Mouse (Mus musculus) embryo, embryonic 11.5 days (tissue): ENCODE measurements around the gene Slc7a5.

Experiments used
- DNase-seq: peaks from one replicate; pipeline ENCODE4 v3.0.0-alpha.2; 2012; ENCODE audit warnings: low read depth, low spot score

Slc7a5 gene

GRCm38 (mm10) chr8:121908378-121909147, 1.1 kb upstream of the Slc7a5 start:
- DNase-seq, result no peak

DNA sequence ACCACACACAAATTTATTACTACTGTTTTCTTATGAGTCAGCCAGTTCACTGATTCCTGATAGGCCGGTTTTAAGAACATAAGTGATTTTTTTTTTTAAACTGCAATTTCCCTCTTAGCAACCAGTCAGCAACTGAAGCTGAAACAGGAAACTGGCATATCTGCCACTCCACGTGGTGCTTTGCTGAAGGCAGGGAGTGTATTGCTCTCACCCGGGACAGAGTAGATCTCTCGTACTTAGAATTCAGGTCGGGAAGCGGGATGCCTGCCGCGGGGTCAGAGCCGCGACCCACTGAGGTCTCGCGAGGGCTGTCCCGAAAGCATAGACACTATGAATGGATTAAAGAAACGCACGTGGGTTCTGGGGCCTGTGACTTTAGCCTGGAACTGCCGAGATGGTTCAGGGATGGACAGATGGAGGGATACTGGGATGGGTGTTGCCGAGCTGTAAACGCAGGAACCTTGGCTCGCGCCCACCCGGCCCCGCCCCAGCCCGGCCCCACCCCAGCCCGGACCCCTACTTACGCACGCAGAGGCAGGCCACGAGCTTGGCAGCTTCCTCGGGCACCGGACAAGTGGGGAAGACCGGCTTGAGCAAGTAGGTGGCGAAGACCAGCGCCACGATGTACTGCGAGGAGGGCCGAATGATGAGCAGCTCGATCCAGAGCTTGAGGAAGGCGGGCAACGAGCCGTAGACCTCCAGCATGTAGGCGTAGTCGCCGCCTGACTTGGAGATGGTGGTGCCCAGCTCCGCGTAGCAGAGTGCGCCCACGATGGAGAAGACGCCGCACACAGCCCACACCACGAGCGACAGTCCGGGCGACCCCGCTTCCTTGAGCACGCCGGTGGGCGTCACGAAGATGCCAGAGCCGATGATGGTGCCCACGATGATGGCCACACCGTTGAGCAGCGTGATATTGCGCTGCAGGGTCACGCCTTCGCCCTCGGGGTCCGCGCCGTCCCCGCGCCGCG, 667 bp downstream of the Slc7a5 start:
- DNase-seq, result no peak

- no peak for DNase-seq
Measured at GRCm38 (mm10) chr8:121905864-121906263, 1.6 kb downstream of the Slc7a5 start.

DNA sequence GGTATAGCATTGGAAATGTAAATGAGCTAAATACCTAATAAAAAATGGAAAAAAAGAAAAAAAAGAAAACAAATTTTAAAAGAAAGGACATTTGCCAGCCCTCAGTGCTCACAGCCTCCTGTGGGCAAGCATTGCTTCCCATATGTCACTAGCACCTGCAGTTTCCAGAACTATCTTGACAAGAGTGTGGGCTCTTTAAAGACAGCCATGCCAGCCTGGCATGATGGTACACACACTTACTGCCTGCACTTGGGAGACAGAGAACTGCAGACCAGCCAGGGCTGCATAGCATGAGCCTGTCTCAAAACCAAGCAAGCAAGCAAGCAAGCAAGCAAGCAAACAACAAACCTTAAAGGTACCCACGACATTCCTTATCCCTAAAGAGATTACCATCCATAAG, 2.1 kb downstream of the Slc7a5 start:
- DNase-seq, result no peak

DNA sequence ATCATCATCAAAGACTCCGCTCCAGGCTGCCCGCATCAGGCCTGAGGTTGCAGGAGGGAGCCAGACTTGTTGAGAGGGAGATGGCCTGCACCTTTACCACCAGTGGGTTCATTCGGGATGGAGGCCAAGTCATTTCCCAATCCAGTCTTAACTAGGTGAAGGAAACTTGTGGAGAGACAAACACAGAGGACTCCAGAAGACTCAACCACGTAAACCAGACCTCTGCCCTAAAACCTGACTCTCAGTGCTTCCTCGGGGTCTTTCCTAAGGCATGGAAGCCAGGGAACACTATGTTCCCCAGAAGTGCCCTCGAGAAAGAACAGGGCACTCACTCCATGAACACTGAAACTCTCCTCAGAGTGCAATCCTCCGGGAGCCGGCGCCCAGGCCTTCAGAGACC, 2.5 kb downstream of the Slc7a5 start:
- DNase-seq, result no peak

DNA sequence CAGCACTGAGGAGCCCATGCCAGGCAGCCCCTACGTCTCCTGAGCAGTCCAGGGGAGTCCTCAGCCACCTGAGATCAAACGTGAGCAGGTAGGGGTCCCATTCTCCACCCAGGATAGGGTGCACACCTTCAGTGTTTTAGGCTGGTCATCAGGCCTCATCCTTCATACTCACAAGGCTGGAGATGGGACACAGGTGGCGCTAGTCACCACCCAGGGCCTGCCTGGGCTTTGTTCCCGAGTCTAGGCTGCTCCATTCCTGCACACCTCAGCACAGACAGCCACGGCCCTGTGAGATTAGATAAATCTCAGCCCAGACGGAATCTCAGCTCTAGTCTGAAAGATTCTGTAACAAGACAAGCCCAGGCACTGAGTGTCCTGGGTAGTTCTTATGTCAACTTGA, 3.5 kb downstream of the Slc7a5 start:
- no peak for DNase-seq

DNA sequence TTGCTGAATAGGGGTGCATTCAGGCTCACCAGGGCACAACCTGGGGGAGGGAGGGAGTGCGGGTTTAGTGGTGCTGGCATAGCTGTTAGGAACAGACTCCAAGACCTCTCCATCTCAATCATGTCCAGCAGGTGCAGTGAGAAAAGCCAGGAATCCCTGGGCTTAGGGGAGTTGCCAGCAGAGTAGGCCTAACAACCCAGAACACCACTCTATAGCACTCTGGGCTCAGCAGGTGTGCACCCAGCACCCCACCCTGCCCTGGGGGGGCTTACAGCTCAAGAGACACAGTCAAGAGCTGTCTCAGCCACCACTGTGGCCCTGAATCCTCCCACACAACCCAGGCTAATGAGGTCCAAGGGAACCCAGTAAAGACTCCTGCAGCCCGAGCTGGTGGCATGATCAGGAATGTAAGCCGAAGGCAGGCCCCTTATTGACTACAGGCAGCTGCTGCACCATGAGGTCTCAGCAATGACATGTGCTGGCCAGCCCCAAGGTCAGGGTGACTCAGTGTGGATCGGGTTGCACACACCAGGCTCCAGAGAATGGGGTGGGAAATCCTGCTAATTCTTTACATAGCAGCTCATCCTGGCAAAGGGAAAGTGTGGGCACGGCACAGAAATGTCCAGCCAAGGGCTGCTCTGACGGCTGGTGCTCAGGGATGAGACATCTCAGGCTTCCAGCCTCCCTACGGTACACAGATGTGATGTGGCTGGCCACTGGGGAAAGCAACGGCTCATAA, 5.8 kb downstream of the Slc7a5 start:
- no peak for DNase-seq

DNA sequence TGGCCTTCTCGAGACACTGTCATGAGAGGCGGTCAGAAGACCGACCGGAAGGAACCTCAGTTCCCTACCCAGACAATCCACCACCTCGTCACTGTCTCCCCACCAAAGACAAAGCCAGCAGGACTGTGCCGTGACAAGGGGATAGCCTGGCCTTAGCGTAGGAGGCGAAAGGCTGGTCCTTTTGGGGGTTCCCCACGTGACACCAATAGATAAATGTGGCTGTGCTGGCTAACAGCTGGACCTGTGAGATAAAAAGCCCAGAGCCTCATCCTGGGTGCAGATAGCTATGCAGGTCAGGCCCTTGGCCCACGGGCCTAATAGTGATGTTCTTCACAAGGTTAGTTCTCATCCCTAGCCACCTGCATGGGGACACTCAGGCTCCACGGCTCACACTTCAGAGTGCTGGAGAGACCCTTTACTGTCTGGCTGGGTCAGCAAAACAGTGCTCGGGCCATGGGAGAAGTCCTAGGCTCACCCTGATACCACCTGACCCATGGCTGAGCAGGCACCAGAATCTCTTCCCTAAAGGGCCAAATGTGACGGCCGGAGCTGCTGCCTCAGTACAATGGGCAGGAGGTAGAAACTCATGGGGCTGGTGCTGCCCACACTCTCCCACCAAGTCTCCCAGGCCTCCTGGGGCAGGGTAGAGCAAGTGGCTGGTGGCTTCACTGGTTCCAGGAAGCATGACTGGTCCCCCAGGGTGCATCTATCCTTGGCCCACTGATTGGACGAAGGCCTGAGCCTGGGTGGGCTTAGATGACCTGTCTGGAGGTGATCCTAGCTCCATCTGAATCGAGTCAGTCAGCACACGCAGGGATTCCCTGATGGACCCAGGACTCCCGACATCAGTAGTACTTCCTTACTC, 8.1 kb downstream of the Slc7a5 start:
- no peak for DNase-seq

DNA sequence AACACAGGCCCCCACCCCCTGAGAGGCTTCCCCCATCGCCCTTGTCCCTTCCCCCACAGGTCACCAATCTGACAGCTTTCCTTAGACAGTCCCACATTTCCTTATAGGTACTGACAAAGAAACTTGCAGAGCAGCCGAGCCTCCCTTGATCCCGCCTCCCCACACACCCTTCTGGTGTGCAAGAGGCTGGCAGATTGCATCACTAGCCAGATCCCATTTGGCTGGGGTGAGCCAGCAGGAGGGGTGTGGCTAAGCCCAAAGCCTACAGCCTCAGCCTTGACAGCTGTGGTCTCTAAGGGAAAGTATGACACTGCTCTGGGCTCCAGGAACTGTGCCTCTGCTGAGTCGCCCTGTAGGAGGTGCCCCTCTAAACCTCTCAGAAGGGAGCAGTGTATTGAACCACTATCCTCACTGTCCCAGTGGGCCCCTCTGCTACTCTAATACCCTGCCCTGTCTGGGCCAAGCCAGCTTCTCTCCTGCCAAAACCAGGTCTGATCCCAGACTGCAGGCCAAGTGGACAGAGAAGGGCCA, 9.0 kb downstream of the Slc7a5 start:
- DNase-seq, result no peak

- DNase-seq, result no peak
Measured at GRCm38 (mm10) chr8:121897871-121898381, 9.6 kb downstream of the Slc7a5 start.

DNA sequence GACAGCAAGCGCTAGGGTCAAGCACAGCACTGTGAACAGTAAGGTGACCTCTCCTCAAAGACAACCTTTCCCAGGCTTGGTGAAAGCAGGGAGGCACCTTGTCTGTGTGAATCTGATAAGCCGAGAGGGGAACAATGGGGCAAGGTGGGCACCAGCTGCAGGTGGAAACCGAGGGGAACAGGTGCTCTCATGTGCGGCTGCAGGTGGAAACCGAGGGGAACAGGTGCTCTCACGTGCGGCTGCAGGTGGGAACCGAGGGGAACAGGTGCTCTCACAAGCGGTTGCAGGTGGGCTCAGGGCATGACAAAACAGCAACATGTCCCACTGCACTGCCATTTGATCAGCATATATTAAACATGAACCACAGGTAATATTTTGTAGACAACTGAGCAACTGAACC, 10.3 kb downstream of the Slc7a5 start:
- DNase-seq, result no peak

DNA sequence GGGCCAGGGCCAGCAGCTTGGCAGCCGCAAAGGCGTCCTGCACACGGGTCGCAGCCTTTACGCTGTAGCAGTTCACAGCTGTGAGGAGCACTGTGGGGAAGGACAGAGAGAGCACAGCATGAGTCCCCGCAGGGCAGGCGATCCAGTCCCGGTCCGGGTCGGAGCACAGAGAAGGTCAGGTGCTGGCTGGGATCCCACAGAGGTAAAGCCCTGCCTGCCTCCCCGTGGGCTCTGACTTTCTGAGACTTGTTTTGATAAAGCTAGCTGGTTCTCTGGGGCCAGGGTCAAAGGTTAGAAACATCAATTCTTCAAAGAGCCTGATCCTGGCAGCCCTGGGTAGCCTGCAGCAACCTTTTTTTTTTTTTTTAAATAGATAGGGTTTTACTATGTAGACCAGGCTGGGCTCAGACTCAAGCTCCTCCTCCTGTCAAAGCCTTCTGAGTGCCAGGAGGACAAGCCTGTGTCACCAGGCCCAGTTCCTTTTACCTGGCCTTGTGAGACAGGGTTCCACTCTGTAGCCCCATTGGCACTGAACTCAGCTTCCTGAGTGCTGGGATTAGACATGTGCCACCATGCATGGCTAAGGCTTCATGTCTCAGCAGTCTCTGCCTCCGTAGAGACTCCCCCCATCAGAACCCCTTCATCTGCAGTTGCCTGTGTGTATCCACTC, 10.9 kb downstream of the Slc7a5 start:
- DNase-seq, result no peak

DNA sequence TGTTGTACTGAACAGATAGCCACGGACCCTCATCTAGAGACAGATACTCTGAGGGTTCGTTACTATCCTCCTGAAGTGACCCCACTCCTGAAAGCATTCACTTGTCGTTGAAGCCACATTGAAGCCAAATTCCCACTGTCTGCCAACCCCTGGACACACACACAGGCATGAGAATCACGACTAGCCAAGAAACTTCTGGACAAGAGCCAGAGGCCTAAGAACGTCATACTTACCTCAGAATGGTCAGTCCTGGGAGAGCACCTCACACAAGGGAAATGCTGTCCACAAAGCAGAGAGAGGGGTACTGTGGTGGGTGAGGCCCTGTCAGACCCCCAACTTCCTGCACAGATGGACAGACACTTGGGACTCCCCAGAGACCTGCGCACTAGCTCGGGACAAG, 11.6 kb downstream of the Slc7a5 start:
- DNase-seq, result no peak

DNA sequence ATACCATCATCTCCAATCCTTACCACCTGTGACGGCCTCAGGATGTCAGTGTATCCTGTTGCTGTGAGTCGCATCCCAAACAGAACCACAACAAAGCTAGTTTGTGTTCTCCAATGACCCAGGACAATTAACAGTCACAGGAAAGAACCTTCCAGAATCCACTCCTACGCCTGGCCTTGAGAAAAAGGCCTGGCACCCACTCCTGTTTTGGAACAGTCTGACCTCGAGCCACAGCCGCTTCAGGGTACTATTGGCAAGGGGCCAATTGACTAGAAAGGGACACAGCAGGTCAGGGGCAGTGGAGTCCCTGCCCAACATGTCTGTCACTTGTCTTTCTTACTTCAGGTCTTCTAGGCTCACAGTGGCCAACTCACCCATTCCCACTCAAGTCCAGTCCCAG, 14.6 kb downstream of the Slc7a5 start:
- DNase-seq, result no peak

DNA sequence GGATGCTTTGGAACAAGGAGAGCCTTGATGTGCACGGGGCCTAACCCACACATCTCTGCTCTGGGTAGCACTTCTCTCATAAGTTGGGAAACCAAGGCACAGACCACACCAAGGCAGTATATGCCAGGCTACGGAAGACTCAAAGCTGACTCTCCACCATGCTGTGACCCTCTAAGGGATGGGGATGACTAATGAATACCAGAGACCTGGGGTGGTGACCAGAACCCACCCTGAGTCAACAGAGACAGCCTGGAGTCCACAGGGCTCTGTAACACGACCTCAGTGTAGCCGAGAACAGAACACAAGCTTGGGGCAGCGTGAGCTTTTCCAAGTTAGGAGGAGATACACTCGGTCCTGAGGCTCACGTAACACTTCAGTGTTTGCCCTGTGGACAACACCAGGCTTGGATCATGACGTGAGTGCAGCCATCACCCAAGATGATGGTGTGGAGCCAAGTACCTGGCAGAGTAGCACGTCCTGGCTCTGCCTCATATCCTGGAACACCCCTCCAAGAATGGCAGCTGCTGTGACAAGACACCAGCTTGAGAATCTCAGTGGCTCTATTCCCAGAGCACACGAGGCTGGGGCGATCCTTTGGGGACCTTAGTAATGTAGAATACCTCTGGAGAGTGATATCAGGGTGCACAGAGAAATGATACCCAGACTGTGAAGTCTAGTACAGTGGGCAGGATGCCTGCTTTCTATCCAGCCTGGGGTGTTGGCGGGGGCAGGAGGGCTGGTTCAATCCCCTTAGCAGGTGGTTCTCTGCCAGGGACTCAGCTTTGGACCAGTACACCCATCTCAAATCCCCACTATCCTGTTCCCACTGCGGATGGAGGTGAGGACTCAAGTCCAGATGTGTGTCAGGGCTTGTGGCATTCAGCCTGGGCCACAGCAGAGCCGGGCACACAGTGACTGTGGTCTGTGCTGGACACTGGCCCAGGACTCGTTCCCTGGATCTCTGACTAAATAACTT, 17.4 kb downstream of the Slc7a5 start:
- no peak for DNase-seq

DNA sequence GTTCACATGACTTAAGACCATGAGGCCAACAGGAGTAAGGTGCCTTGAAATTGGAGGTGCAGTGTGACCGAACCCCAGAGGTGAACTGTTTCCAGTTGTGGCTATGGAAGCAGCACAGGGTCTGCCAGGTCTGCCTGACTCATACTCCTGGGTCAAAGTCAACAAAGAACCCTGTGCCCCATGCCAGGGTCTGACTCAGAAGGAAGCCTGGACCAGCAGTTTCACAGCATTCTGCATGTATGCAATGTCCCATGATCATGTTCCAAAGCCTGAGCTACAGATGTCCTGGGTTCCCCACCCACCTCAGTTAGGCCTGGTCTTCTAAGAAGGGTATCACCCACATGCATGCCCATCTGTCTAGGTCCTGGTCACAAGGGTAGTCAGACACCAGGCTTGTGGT, 18.2 kb downstream of the Slc7a5 start:
- no peak for DNase-seq

- no peak for DNase-seq
Measured at GRCm38 (mm10) chr8:121887547-121887946, 19.9 kb downstream of the Slc7a5 start.

GRCm38 (mm10) chr8:121885433-121885832, 22.1 kb downstream of the Slc7a5 start:
- no peak for DNase-seq

DNA sequence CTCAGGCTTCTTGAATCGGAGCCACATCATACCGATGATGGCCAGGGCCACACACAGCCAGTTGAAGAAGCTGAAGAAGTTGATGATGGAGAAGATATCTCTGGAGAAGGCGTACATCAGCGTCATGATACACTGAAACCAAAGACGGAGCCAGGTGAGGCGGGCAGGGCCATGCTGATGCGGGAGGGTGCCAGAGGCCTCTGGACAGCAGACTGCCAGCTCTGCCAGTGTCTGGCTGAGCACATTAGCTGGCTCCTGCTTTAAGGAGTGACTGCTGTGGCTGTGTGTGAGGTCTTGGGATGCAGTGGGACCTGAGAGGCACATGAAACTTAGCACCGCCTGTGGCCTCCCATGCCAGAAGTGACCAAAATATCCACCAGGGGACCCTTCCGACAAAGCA, 22.5 kb downstream of the Slc7a5 start:
- no peak for DNase-seq
